Mouse (Mus musculus) G1E (cell line): ENCODE measurements around the gene Plpp2. TPM values are rescaled to one million over a fixed set of nuclear protein-coding genes. Genes with fewer than 3 reads are reported as not detected.

Source experiments
- ATAC-seq: 2 replicates; pipeline ENCODE4 v1.8.0; 2016; ENCODE audit warnings: mild to moderate bottlenecking; ENCODE audit not compliant: insufficient number of reproducible peaks, poor library complexity, low FRiP score, severe bottlenecking; ENCODE audit errors: extremely low read depth
- DNase-seq: peaks from one replicate; pipeline ENCODE4 v3.0.0; 2012; ENCODE audit warnings: low spot score
- H3K27me3 ChIP-seq: 2 replicates; pipeline ENCODE4 v1.6.1; 2012; ENCODE audit warnings: mild to moderate bottlenecking, low read length, inconsistent platforms; ENCODE audit not compliant: insufficient read depth
- H3K36me3 ChIP-seq: replicated peaks from 2 replicates; pipeline ENCODE3; 2012; ENCODE audit warnings: mild to moderate bottlenecking, inconsistent platforms
- H3K4me1 ChIP-seq: 2 replicates; pipeline ENCODE4 v1.6.1; 2012; ENCODE audit warnings: low read depth, low read length, inconsistent platforms, mixed read lengths; ENCODE audit not compliant: insufficient read depth
- H3K4me3 ChIP-seq: 2 replicates; pipeline ENCODE4 v1.5.1; 2012; ENCODE audit warnings: low read depth, mild to moderate bottlenecking, inconsistent platforms, low read length, moderate library complexity, mixed read lengths
- H3K9me3 ChIP-seq: replicated peaks from 2 replicates; pipeline ENCODE4 v1.6.1; 2012; ENCODE audit warnings: inconsistent platforms
- CTCF ChIP-seq: IDR thresholded peaks from 2 replicates; pipeline ENCODE4 v1.5.1; 2012; ENCODE audit warnings: low read depth, low read length, inconsistent platforms, mixed read lengths
- GATA1 ChIP-seq: IDR thresholded peaks from 2 replicates; pipeline ENCODE4 v1.6.1; 2012; ENCODE audit warnings: borderline replicate concordance, low read length, inconsistent platforms, mixed read lengths
- GATA2 ChIP-seq: IDR thresholded peaks from 2 replicates; pipeline ENCODE4 v1.6.1; 2012; ENCODE audit warnings: low read depth, low read length, inconsistent platforms, borderline replicate concordance
- POLR2AphosphoS5 ChIP-seq: IDR thresholded peaks from 2 replicates; pipeline ENCODE4 v1.6.1; 2012; ENCODE audit warnings: low read depth, low read length, inconsistent platforms; ENCODE audit not compliant: insufficient replicate concordance
- TAL1 ChIP-seq: conservative IDR thresholded peaks from 2 replicates; pipeline ENCODE4 v1.6.1; 2012; ENCODE audit warnings: low read depth, low read length, inconsistent platforms, mixed read lengths
- polyA plus RNA-seq: library from polyadenylated mRNA; stranded (reverse); fragments of >175 nt; gene quantifications from 2 replicates; pipeline ENCODE4 v1.2.3, GENCODE M21; 2012
- total RNA-seq, 2 experiments: library from RNA; stranded (forward) in 1 of 2; stranded (reverse) in 1 of 2; fragments of 200-1000 nt in 1 of 2; fragments of >200 nt in 1 of 2; fragmentation: Nextera tagmentation in 1 of 2; gene quantifications; 2 replicates each; pipeline ENCODE4 v1.2.3; 2014 to 2017

Gene Plpp2
- total and polyA plus RNA-seq, 3 experiments: 0.21 TPM; not detected in 2

DNA sequence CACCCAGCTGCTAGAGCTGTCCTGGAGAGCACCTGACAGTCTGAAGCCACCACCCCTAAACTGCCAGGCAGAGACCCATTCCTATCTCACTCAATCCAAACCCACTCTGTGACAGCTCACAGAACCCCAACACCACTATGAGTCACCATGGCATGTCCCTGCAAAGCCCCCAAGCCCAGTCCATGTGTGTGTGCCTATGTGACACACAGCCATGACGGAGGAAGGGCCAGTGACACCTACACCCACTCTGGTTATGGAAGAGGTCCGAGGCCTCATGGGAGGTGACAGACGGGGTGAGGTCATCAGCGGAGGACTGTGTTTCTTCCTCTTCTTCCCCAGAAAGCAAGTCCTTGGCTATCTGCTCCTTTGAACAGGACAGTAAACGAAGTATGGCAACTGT, 14.9 kb upstream of the Plpp2 start:
- DNase-seq: no peak
- Histone ChIP-seq H3K36me3 (no peaks in the 10 kb centered on the region), H3K4me1 (no peaks in the 10 kb centered on the region; the same call in 1 of the 2 replicates), H3K27me3 (no peaks in the 10 kb centered on the region), H3K9me3 (peaks cover 10% of the 10 kb centered on the region; the same call in 1 of the 2 replicates), H3K4me3 (no peak overlapping the region)
- no peak for ATAC-seq
- TF ChIP-seq POLR2AphosphoS5: no peak
- TF ChIP-seq GATA2: no peak
- no peak for TF ChIP-seq CTCF
- TF ChIP-seq TAL1: no peak
- TF ChIP-seq GATA1: no peak

DNA sequence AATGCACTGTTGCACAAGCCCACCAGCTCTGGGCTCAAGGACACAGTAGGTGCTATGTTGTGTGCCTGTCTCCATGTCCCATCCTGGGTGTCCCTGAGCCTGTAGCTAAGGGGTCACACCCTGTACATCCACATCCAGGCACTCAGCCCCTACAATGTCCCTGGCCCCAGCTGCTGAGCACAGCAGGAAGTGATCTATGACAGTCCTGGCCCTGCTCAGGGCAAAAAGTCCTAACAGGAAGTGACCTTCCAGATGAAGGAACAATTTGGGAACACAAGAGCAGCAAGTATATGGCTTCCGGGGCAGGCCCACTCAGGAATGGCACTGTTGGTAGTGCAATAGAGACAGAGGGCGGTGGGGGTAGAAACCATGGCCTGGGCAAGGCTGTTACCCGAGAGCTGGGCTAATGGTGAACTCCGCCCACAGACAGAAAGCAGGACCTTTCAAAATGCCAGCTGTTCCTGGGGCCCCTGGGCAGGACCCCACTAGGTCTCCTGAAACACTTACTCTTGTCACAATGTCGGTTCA, 13.6 kb upstream of the Plpp2 start:
- Histone ChIP-seq H3K9me3 (peaks cover 10% of the 10 kb centered on the region; the same call in 1 of the 2 replicates), H3K4me3 (no peak overlapping the region), H3K4me1 (no peaks in the 10 kb centered on the region; the same call in 1 of the 2 replicates), H3K27me3 (no peaks in the 10 kb centered on the region), H3K36me3 (no peaks in the 10 kb centered on the region)
- DNase-seq: no peak
- TF ChIP-seq TAL1 (no peak), CTCF (no peak), POLR2AphosphoS5 (no peak), GATA1 (no peak)
- ATAC-seq: no peak

DNA sequence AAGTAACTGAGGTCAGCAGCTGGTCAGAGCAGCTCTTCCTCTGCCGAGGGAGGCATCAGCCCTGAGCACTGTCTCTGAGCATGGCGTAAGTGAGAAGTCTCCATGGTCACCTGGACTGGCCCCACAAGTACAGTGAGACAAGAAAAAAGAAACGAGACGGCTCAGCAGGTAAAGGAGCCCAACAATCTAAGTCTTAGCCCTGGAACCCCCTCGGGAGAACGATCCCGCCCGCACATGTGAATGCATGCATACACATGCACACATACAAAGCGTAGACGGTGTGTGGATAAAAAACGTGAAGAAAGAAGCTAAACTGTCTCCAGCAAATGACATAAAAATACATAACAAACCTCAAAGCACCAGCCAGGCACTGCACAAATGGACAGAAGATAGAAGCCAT, 12.9 kb upstream of the Plpp2 start:
- H3K4me3 ChIP-seq: no peak overlapping the region
- TF ChIP-seq CTCF: no peak
- no peak for TF ChIP-seq POLR2AphosphoS5
- TF ChIP-seq GATA1: no peak
- TF ChIP-seq TAL1: no peak
- no peak for TF ChIP-seq GATA2
- H3K4me1 ChIP-seq: no peaks in the 10 kb centered on the region; the same call in 1 of the 2 replicates
- H3K36me3 ChIP-seq: no peaks in the 10 kb centered on the region
- H3K9me3 ChIP-seq: peaks cover 10% of the 10 kb centered on the region; the same call in 1 of the 2 replicates
- DNase-seq: no peak
- no peaks in the 10 kb centered on the region; the same call in 1 of the 2 replicates for H3K27me3 ChIP-seq
- no peak for ATAC-seq

DNA sequence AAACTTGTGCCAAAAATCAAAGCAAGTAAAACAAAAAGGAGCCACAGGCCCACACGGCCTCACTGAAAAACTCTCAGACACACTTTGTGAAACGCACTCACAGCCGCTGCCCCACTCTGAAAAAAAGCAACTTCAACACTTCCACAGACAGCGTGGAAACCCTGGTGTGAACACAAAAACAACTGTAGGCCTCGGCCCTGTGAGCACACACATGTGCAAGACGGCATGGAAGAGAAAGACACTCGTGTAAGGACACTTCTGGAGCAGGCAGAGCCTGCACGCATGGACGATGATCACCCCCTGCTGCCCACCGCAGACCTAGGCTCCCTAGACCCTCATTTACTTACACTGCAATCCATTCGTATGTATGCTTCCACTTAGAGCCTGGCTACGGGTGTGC, 12.3 kb upstream of the Plpp2 start:
- no peaks in the 10 kb centered on the region; the same call in 1 of the 2 replicates for H3K4me1 ChIP-seq
- peaks cover 10% of the 10 kb centered on the region; the same call in 1 of the 2 replicates for H3K9me3 ChIP-seq
- no peak for ATAC-seq
- H3K4me3 ChIP-seq: no peak overlapping the region
- no peaks in the 10 kb centered on the region for H3K36me3 ChIP-seq
- no peaks in the 10 kb centered on the region; the same call in 1 of the 2 replicates for H3K27me3 ChIP-seq
- no peak for DNase-seq
- TF ChIP-seq CTCF (no peak), TAL1 (no peak), GATA1 (no peak), POLR2AphosphoS5 (no peak), GATA2 (no peak)

DNA sequence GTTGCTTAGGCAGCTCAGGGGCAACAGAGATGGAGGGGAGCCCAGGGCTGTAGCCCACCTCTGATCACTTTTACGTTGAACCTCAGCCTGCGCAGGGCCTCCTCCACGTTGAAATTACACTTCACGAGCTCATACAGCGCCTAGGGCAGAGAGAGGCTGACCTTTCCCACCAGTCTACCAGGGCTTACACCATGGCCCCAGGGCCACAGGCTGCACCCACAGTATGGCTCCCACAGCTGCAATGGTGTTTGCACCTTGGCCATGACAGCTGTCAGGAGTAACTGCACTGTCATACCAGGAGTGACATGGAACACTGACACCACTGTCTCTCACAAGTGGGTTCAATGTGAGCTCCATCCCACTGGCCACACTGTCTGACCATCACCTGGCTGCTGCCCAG, 11.0 kb upstream of the Plpp2 start:
- no peaks in the 10 kb centered on the region for H3K36me3 ChIP-seq
- DNase-seq (no peak), ATAC-seq (no peak)
- no peak overlapping the region for H3K4me3 ChIP-seq
- H3K9me3 ChIP-seq: peaks cover 8% of the 10 kb centered on the region; the same call in 1 of the 2 replicates
- H3K27me3 ChIP-seq: no peaks in the 10 kb centered on the region; the same call in 1 of the 2 replicates
- no peaks in the 10 kb centered on the region; the same call in 1 of the 2 replicates for H3K4me1 ChIP-seq
- no peak for TF ChIP-seq CTCF
- TF ChIP-seq TAL1: no peak
- TF ChIP-seq GATA1: no peak
- TF ChIP-seq GATA2: no peak
- no peak for TF ChIP-seq POLR2AphosphoS5

DNA sequence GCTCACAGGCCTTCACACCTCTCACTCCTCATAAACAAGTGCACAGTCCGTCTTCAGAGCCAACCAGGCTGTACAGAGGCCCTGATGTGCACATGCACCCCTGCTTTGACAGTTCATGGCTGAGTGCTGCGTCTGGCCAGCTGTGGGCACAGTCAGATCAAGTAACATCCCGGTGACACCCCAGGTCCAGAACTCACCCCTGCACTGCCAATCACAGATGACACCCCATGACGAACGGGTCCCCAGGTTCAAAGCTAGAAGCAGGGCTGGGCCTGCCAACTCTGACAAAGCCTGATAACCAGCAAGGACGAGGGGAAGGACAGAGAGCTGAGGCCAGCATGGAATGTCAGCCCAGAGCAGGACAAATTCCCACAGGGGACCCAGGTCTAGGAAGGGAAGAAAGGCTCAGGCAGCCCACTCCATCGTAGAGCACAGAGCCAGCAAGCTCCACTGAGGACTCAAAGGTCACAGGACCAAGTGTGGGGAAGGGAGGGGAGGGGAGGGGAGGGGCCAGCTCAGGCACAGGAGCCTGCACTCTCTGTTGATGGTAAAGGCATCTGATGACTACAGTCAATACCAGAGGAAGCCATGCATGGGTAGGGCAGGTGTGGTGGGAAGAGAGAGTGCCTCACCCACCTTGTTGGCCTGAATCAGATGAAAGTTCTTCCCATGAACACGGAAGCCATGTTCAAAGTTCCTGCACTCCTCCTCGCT, 10.4 kb upstream of the Plpp2 start:
- no peak for TF ChIP-seq TAL1
- TF ChIP-seq POLR2AphosphoS5: no peak
- no peak for TF ChIP-seq GATA2
- TF ChIP-seq CTCF: no peak
- TF ChIP-seq GATA1: no peak
- Histone ChIP-seq H3K27me3 (no peaks in the 10 kb centered on the region; the same call in 1 of the 2 replicates), H3K9me3 (0 out of 2 replicates have a peak, but pooled peaks cover 6% of the 10 kb centered on the region), H3K4me1 (no peaks in the 10 kb centered on the region; the same call in 1 of the 2 replicates), H3K4me3 (no peak overlapping the region), H3K36me3 (no peaks in the 10 kb centered on the region)
- DNase-seq (no peak), ATAC-seq (no peak)
